Mouse (Mus musculus): ENCODE results near the gene Cfap44.

GRCm38 (mm10) chr16:44494441-44495108 lies 100.0 kb downstream of the Cfap44 start:
- TF ChIP-seq POLR2A (IDR thresholded peaks at IDR 0.05; ENCODE audit: extremely low read depth, insufficient read depth, low read length), result no peak
- TF ChIP-seq CTCF (IDR thresholded peaks at IDR 0.05; ENCODE audit: extremely low read depth, insufficient read depth, low read length), result no peak
